Mouse (Mus musculus) gastrocnemius, adult 2 months (tissue): Measurements from ENCODE around the gene Adh1. TPM values are rescaled to one million over a fixed set of nuclear protein-coding genes. Genes with fewer than 3 reads are reported as not detected.
A peak's percentile ranks its signal among the peaks of the same experiment; 100 is the strongest.

Experiments
- DNase-seq: peaks from one replicate; pipeline ENCODE4 v3.0.0; 2022
- H3K27ac ChIP-seq: fragments of 200-600 bp; 2 replicates; pipeline ENCODE4 v1.8.1; 2022; ENCODE audit warnings: mild to moderate bottlenecking
- H3K4me3 ChIP-seq: fragments of 200-600 bp; 2 replicates; pipeline ENCODE4 v1.8.1; 2022; ENCODE audit warnings: mild to moderate bottlenecking, moderate library complexity
- CTCF ChIP-seq: fragments of 200-600 bp; IDR thresholded peaks from 2 replicates; pipeline ENCODE4 v1.8.1; 2022; ENCODE audit warnings: antibody characterized with exemption, mild to moderate bottlenecking, moderate library complexity
- intact Hi-C: fragments of 180-260 bp; cut with DNase I; formaldehyde crosslinking; loops from one replicate; pipeline ENCODE4 v1.15.1; 2025
- total RNA-seq, 2 experiments: library from RNA; stranded (reverse); gene quantifications; 2 replicates each; pipeline ENCODE4 v1.2.3; 2021

The Adh1 gene
- total RNA-seq, 2 experiments from 2014 or later = 19.3 to 27.8 TPM

- no peak for TF ChIP-seq CTCF
- intact Hi-C loops = no loop called here
- Histone ChIP-seq H3K27ac (no peak overlapping the region), H3K4me3 (no peak overlapping the region)
- DNase-seq = no peak
Observed at GRCm38 (mm10) chr3:138271297-138271696, 10.5 kb downstream of the Adh1 start.

- no peak for DNase-seq
- intact Hi-C loops = no loop called here
- H3K27ac ChIP-seq = no peak overlapping the region
- no peak for TF ChIP-seq CTCF
- H3K4me3 ChIP-seq = no peak overlapping the region
Observed at GRCm38 (mm10) chr3:138273080-138273479, 12.3 kb downstream of the Adh1 start.

- intact Hi-C loops = loop anchor here (5.0 kb wide), 1 partner anchor 33 kb away; no protein-coding TSS in a partner anchor
- TF ChIP-seq CTCF = no peak
- H3K27ac ChIP-seq = no peak overlapping the region
- no peak for DNase-seq
- no peak overlapping the region for H3K4me3 ChIP-seq
Observed at GRCm38 (mm10) chr3:138275100-138275499, 14.3 kb downstream of the Adh1 start.

GRCm38 (mm10) chr3:138282556-138282955, 21.8 kb downstream of the Adh1 start:
- Histone ChIP-seq H3K27ac (no peak overlapping the region), H3K4me3 (no peak overlapping the region)
- DNase-seq = no peak
- TF ChIP-seq CTCF = no peak
- intact Hi-C loops = no loop called here

GRCm38 (mm10) chr3:138283831-138284230, 23.0 kb downstream of the Adh1 start:
- no peak for DNase-seq
- no peak overlapping the region for H3K27ac ChIP-seq
- intact Hi-C loops = no loop called here
- TF ChIP-seq CTCF = no peak
- no peak overlapping the region for H3K4me3 ChIP-seq

- no peak for TF ChIP-seq CTCF
- DNase-seq = no peak
- no peak overlapping the region for H3K4me3 ChIP-seq
- intact Hi-C loops = no loop called here
- no peak overlapping the region for H3K27ac ChIP-seq
Observed at GRCm38 (mm10) chr3:138285986-138286385, 25.2 kb downstream of the Adh1 start.

- no peak overlapping the region for H3K4me3 ChIP-seq
- TF ChIP-seq CTCF = no peak
- H3K27ac ChIP-seq = no peak overlapping the region
- no peak for DNase-seq
- intact Hi-C loops = no loop called here
Observed at GRCm38 (mm10) chr3:138287686-138288085, 26.9 kb downstream of the Adh1 start.

GRCm38 (mm10) chr3:138290672-138291071, 29.9 kb downstream of the Adh1 start:
- H3K27ac ChIP-seq = no peak overlapping the region
- no peak for TF ChIP-seq CTCF
- intact Hi-C loops = no loop called here
- no peak for DNase-seq
- H3K4me3 ChIP-seq = no peak overlapping the region

GRCm38 (mm10) chr3:138291529-138292117, 30.8 kb downstream of the Adh1 start:
- Histone ChIP-seq H3K27ac (no peak overlapping the region), H3K4me3 (no peak overlapping the region)
- intact Hi-C loops = no loop called here
- DNase-seq = no peak
- TF ChIP-seq CTCF = no peak

GRCm38 (mm10) chr3:138293298-138293895, 32.6 kb downstream of the Adh1 start:
- no peak overlapping the region for H3K4me3 ChIP-seq
- H3K27ac ChIP-seq = no peak overlapping the region
- intact Hi-C loops = no loop called here
- no peak for DNase-seq
- TF ChIP-seq CTCF = no peak

GRCm38 (mm10) chr3:138300130-138300529, 39.3 kb downstream of the Adh1 start:
- no peak for DNase-seq
- no peak for TF ChIP-seq CTCF
- intact Hi-C loops = loop anchor here (5.0 kb wide), 1 partner anchor 78 kb away; no protein-coding TSS in a partner anchor
- Histone ChIP-seq H3K4me3 (no peak overlapping the region), H3K27ac (no peak overlapping the region)

GRCm38 (mm10) chr3:138302676-138303075, 41.9 kb downstream of the Adh1 start:
- DNase-seq = no peak
- intact Hi-C loops = loop anchor here (5.0 kb wide), 1 partner anchor 80 kb away; no protein-coding TSS in a partner anchor
- TF ChIP-seq CTCF = no peak
- Histone ChIP-seq H3K27ac (no peak overlapping the region), H3K4me3 (no peak overlapping the region)

GRCm38 (mm10) chr3:138303771-138304488, 43.1 kb downstream of the Adh1 start:
- no peak overlapping the region for H3K4me3 ChIP-seq
- no peak for TF ChIP-seq CTCF
- DNase-seq = peak; percentile 54
- intact Hi-C loops = loop anchor here (5.0 kb wide), 1 partner anchor 82 kb away; no protein-coding TSS in a partner anchor
- peak overlapping the region; percentile 80 for H3K27ac ChIP-seq
